Mouse (Mus musculus): ENCODE measurements around the gene Egfr. TPM values are rescaled to one million over a fixed set of nuclear protein-coding genes. Genes with fewer than 3 reads are reported as not detected.

Gene Egfr
- total and polyA plus RNA-seq, 2 experiments from 2014 or later = 6.6 to 15.3 TPM

DNA sequence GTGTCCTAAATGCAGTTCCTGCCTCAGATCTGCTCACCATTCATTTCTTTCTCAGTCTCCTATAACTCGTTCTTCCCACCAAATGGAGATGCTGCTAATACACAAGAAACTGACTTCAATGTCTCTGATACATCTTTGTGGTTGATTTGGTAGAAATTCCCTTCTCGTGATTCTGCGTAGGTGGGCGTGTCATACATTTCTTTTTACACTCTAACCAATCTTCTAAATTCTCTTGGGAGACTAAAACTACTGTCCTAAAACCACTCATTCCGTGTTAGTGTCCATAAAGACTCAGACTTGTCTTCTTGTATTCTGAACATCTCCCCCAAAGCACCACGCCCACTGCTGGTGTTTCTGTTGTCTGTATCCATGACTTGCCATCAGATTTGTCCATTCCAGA, 205.0 kb downstream of the Egfr start:
- no peak for DNase-seq
- no peak for ATAC-seq
- H3K27ac ChIP-seq (ENCODE audit: low read depth, low read length) = no peak overlapping the region
- 95% methylated on average over 6 of the region's 6 CpGs for WGBS
- no peak overlapping the region for H3K4me3 ChIP-seq (ENCODE audit: low read depth, low read length)
- H3K4me2 ChIP-seq (ENCODE audit: low read depth) = no peak overlapping the region
- no peaks in the 10 kb centered on the region for H3K4me1 ChIP-seq (ENCODE audit: insufficient read depth)
- H3K27me3 ChIP-seq (ENCODE audit: insufficient read depth, low read length) = no peaks in the 10 kb centered on the region
- H3K9ac ChIP-seq = no peak overlapping the region
- no peaks in the 10 kb centered on the region for H3K9me3 ChIP-seq (ENCODE audit: low read length)
- no peak for TF ChIP-seq CTCF (IDR thresholded peaks at IDR 0.05; ENCODE audit: low read depth)
- no peaks in the 10 kb centered on the region for H3K36me3 ChIP-seq (ENCODE audit: insufficient read depth)

GRCm38 (mm10) chr11:16958520-16958919, 206.5 kb downstream of the Egfr start:
- Histone ChIP-seq H3K27ac (ENCODE audit: low read depth, low read length) (no peak overlapping the region), H3K4me2 (ENCODE audit: low read depth) (no peak overlapping the region), H3K9ac (no peak overlapping the region), H3K4me1 (ENCODE audit: insufficient read depth) (no peaks in the 10 kb centered on the region), H3K36me3 (ENCODE audit: insufficient read depth) (no peaks in the 10 kb centered on the region), H3K9me3 (ENCODE audit: low read length) (no peaks in the 10 kb centered on the region), H3K27me3 (ENCODE audit: insufficient read depth, low read length) (no peaks in the 10 kb centered on the region), H3K4me3 (ENCODE audit: low read depth, low read length) (no peak overlapping the region)
- no peak for DNase-seq
- no peak for TF ChIP-seq CTCF (IDR thresholded peaks at IDR 0.05; ENCODE audit: low read depth)
- 95% methylated on average over 1 of the region's 1 CpGs for WGBS
- ATAC-seq = no peak

Other genes starting within 250 kb of the Egfr start
- 25.8 and 41.1 TPM in 2 replicates for gene Sec61g, start 243.7 kb upstream of the Egfr start, total RNA-seq (2014; rRNA removed)
- 29.6 and 39.0 TPM in 2 replicates for gene Sec61g, start 243.7 kb upstream of the Egfr start, polyA plus RNA-seq (2015; fragmentation: Nextera tagmentation; extraction: Ambion mirVana)
- gene Fbxo48, start 199.2 kb downstream of the Egfr start, total RNA-seq (2014; rRNA removed) = 1.7 and 2.1 TPM in 2 replicates
- gene Fbxo48, start 199.2 kb downstream of the Egfr start, polyA plus RNA-seq (2015; fragmentation: Nextera tagmentation; extraction: Ambion mirVana) = 0.21 and 0.39 TPM in 2 replicates